Mouse (Mus musculus) thymus, adult 2 months (tissue): ENCODE data around the gene Lama5.

ENCODE experiments used
- CTCF ChIP-seq: fragments of 200-500 bp; IDR thresholded peaks from 2 replicates; pipeline ENCODE4 v1.5.1; 2012; ENCODE audit warnings: mild to moderate bottlenecking, control low read depth, low read length, moderate library complexity, borderline replicate concordance; ENCODE audit not compliant: control insufficient read depth, poor library complexity, insufficient read depth; ENCODE audit errors: extremely low read depth
- POLR2A ChIP-seq: fragments of 200-500 bp; IDR thresholded peaks from 2 replicates; pipeline ENCODE4 v1.6.1; 2012; ENCODE audit warnings: mild to moderate bottlenecking, low read length, control low read depth, moderate library complexity; ENCODE audit not compliant: control insufficient read depth, poor library complexity, insufficient read depth; ENCODE audit errors: extremely low read depth

- TF ChIP-seq POLR2A = no peak
- TF ChIP-seq CTCF = no peak
Measured at GRCm38 (mm10) chr2:180257963-180258865, 32.6 kb upstream of the Lama5 start.
